Mouse (Mus musculus): ENCODE measurements around the gene Dtymk.
"Not testable (repeated sequence)": the region's sequence is repeated elsewhere in the genome, so short reads cannot be mapped to it uniquely, and the experiment has no call there.

The Dtymk gene

GRCm38 (mm10) chr1:93804818-93805217 is 3.1 kb upstream of the Dtymk start:
- no peak for DNase-seq (ENCODE audit: low read depth, low spot score)

- DNase-seq (ENCODE audit: low read depth, low spot score): peak; percentile 92
These were observed 2.1 kb upstream of the Dtymk start, which contains the start of gene Ing5 for GRCm38 (mm10) chr1:93803556-93804507. TSS of gene Ing5 (plus strand) at chr1:93803965.

- no peak for DNase-seq (ENCODE audit: low read depth, low spot score)
These were observed 1.0 kb upstream of the Dtymk start for GRCm38 (mm10) chr1:93802771-93803170.

- no peak for DNase-seq (ENCODE audit: low read depth, low spot score)
These were observed 847 bp downstream of the Dtymk start for GRCm38 (mm10) chr1:93800670-93801503.

- no peak for DNase-seq (ENCODE audit: low read depth, low spot score)
These were observed 5.8 kb downstream of the Dtymk start for GRCm38 (mm10) chr1:93795886-93796285.

- no peak for DNase-seq (ENCODE audit: low read depth, low spot score)
These were observed 7.2 kb downstream of the Dtymk start for GRCm38 (mm10) chr1:93794526-93794925.

GRCm38 (mm10) chr1:93786912-93787311 is 14.8 kb downstream of the Dtymk start:
- no peak for DNase-seq (ENCODE audit: low read depth, low spot score)

- DNase-seq (ENCODE audit: low read depth, low spot score): no peak
These were observed 25.0 kb downstream of the Dtymk start for GRCm38 (mm10) chr1:93776686-93777085.

GRCm38 (mm10) chr1:93769901-93770300 is 31.8 kb downstream of the Dtymk start:
- DNase-seq (ENCODE audit: low read depth, low spot score): no peak

GRCm38 (mm10) chr1:93767600-93767999 is 34.1 kb downstream of the Dtymk start:
- DNase-seq (ENCODE audit: low read depth, low spot score): no peak

- no peak for DNase-seq (ENCODE audit: low read depth, low spot score)
These were observed 36.7 kb downstream of the Dtymk start for GRCm38 (mm10) chr1:93764871-93765591.

GRCm38 (mm10) chr1:93763531-93763930 is 38.2 kb downstream of the Dtymk start:
- not testable (repeated sequence) for DNase-seq (ENCODE audit: low read depth, low spot score)

GRCm38 (mm10) chr1:93760076-93760475 is 41.7 kb downstream of the Dtymk start:
- DNase-seq (ENCODE audit: low read depth, low spot score): no peak

- no peak for DNase-seq (ENCODE audit: low read depth, low spot score)
These were observed 45.6 kb downstream of the Dtymk start for GRCm38 (mm10) chr1:93756154-93756553.

GRCm38 (mm10) chr1:93755618-93756017 is 46.1 kb downstream of the Dtymk start:
- DNase-seq (ENCODE audit: low read depth, low spot score): no peak

- DNase-seq (ENCODE audit: low read depth, low spot score): no peak
These were observed 46.5 kb downstream of the Dtymk start for GRCm38 (mm10) chr1:93755291-93755610.

GRCm38 (mm10) chr1:93754573-93755290 is 47.0 kb downstream of the Dtymk start, which contains the start of gene Thap4:
TSS of gene Thap4 (minus strand) at chr1:93754864.
- no peak for DNase-seq (ENCODE audit: low read depth, low spot score)

GRCm38 (mm10) chr1:93753911-93754572 is 47.7 kb downstream of the Dtymk start:
- no peak for DNase-seq (ENCODE audit: low read depth, low spot score)

GRCm38 (mm10) chr1:93751290-93751689 is 50.4 kb downstream of the Dtymk start, which contains the start of gene Atg4b:
TSS of gene Atg4b (plus strand) at chr1:93751500.
- no peak for DNase-seq (ENCODE audit: low read depth, low spot score)

- no peak for DNase-seq (ENCODE audit: low read depth, low spot score)
These were observed 53.2 kb downstream of the Dtymk start for GRCm38 (mm10) chr1:93748539-93748938.
